Mouse (Mus musculus): Measurements from ENCODE around the gene 4833423E24Rik.

Gene 4833423E24Rik

DNA sequence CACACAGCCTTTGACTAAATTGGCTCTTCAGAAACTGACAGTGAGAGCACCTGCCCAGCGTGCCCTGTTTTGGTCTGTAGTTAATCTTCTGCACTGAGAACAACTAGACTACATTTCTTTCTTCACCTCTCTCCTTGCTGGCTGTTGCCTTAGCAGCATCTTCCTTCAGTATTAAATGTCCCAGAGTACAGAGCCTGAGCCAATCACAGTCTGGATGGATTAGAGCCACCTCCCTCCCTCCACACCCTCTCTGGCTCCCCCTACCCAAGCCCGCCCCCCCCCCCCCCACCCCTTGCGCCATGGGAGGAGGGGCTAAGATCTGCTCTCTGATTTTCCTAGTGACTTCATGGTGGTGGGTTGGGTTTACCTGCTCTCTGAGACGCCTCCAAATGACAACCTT, at the start of gene 4833423E24Rik:
Gene 4833423E24Rik (minus strand): TSS at position 146 of the 400 bp plus-strand sequence.
- no peak for DNase-seq

DNA sequence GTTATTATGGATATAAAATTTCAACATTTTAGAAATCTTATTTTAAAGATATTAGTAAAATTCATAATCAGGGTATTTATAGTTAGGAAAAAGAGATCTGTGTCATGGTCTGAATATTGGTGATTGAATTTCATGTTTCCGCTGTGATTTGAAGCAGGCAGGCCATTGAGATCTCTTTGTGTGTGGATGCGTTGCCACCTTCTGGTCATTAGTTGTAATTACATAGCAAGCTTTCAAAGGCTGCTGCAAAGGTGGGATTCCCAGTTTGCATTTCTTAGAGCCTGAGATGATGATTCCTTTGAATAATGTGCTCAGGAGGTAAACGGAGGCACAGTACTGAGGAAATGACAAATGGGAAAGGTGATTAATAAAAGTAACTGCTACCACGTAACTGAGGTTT, 42.4 kb upstream of the 4833423E24Rik start:
- DNase-seq, result no peak

DNA sequence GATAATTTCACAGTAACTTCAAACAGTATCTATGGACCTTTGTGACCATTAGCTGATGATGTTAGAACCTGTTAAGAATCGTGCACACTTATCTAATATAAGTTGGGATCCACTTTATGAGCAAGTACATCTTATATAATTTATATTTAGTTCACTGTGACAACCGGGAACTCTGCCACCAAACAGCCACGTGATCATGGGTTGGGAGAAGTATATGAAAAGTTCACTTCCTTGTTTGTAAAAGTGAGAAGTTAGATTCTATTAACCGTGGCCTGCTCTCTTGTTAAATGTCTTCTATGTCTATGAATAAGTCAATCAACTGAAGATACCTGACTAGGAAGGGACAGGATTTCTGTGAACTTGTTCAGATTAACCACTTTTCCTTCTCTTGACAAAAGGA, 41.4 kb upstream of the 4833423E24Rik start:
- no peak for DNase-seq

DNA sequence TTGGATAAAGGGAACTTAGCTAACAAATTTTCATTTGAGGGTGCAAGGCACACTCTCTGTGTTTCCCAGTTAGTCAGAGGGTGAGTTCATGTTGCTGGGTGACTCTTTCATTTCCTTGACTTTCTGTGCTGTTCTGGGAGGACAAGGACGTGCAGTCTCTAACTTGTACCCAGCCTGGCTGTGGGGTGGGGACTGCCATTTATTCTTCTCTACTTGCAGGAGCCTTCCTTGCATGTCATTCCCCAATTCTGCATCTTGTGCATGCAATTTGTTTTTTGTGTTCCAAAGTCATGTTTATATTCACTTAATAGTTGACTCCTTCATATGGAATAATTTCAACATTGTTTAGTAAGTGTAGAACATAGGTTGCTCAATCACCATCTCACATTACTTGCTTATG, 36.0 kb upstream of the 4833423E24Rik start:
- DNase-seq, result no peak

DNA sequence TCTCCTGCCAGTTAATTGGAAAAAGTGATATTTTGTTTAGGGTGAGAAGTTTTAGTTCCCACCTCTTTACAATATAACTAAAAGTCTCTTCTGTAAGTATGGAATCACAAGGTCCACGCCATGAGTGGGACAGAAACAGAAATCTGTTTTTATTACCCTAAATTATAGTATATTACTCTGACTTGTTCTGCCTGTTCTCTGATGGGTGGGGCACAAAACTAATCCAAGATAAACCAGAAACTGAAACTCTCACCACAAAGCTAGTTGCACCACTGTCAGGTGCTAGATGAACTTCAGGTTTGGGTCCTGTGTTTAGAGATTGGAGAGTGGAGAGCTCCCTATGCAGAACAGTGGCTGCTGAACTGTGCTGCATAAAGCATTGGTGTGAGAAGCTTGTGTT, 15.1 kb upstream of the 4833423E24Rik start:
- no peak for DNase-seq

DNA sequence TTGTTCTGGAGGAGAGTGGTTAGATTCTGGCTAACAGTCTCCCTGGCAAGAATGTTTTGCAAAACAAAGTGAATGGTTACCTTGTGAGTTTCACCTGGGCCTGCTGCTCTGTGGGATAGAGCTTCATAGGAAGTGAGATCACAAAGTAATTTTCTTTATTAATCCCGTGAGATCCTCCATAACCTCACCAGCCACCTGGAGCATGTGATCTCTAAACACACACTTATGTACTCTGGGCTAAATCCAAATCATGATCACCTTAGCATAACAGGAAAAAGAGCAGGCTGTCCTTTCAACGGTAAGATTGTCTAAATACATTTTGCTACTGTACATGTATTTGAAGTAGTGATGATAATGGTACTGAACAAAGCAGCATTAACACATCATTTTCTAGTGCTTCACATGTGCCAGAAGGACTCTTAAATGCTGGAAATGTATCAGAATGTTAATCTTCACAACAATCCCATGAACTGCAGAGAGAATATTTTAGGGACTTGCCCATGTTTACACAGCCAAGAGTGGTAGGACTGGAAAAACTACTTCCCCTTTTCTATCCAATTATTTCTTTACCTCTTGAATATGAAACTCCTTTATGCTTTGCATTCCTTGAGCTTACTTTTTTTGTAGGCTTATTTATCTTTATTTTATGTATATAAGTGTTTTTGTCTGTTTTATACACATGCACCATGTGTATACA, 13.4 kb upstream of the 4833423E24Rik start:
- no peak for DNase-seq

DNA sequence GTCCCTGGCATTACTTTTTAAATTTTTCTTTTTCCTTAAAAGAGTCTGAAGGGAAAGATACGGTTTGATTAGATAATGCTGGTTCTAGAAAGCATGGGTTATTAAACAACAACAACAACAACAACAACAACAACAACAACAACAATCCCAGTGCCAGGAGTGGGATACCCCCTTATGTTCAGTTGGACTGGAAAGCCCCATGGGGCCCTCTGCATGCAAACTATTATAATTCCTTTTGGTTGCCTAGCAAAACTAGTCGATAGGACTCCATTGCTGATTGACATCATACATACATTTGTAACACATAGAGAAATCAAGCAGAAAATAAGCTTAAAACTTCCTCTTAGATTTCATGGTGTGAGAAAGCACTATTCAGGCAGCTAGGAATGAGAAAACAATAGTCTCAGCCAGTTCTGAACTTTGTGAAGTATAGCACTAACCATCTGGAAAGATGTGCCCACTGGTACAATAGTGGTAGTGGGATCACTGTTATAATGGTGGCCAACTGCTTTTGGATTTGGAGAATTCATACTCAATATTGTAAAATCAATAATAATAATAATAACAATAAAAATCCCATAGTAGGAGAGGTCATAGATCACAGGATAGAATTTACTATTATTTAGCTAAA, 4.2 kb upstream of the 4833423E24Rik start:
- DNase-seq, result no peak

DNA sequence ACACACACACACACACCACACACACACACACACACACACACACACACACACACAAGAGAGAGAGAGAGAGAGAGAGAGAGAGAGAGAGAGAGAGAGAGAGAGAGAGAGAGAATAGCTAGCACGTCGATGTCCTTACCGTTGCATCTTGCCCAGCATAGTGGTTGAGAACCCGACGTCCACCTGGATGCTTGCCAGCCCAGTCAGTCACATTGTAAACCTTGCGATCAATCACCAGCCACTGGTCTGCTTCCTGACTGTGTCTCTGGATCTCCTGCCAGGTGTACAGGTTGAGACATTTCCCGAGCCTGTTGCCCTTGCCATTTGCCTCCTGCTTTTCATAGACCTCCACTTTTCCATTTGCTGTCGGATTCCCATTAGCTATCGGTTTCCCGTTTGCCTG, 532 bp downstream of the 4833423E24Rik start:
- DNase-seq, result no peak

DNA sequence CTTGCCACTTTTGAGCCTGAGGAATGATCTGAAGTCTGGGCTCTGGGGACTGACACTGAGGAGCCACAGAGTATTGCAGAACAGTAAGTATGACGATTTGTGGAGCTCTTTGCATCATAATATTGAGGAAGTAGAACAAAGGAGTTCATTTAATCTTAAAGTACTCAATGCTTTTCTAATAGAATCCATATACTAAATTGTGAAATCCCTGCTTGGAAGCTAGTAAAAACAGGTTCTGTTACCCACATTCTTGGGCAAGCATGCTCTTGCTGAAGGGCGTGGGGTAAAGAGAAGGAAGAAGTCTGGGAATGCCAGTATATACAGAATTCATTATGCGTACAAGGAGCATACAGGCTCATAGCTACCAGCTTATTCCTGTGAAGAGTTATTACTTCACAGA, 8.4 kb downstream of the 4833423E24Rik start:
- DNase-seq, result no peak

DNA sequence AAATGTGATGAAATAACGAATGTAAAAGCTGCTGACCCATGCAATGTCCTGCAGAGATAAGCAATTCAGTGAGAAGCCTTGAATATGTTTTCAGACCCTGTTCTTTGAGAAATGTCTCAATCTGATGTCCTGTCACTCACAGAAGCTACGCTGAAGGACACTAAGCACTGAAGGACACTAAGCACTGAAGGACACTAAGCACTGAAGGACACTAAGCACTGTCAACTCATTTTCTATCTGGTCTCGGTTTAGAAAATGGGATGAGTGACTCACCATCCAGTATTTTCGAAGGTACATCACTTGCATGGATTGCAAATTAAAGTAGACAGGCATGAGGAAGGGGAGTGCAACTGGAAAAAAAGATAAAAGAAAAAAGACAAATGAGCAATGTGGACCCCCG, 28.4 kb downstream of the 4833423E24Rik start:
- no peak for DNase-seq

DNA sequence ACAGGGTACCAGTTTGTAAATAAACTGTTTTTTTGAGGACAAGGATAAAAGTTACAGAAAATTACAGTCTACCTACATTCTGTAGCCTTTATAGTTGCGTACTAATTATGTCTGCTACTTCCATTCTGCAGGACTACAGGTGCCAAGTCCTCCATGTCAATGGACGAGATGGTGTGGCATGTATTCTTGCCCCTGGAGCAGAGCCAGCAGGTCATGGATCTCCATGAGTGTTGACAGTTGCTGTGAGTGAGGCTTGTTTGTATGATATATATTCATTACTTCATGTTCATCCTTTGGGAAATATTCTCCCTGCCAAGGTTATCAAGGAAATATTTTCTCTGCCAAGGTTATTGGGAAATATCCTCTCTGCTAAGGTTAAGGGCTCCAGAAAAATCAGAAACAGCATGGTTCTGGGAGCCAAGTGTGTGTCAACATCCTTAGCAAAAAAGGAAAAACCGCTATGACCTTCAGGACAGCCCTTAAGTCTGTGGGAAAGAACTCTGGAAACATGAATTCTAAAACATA, 52.0 kb downstream of the 4833423E24Rik start:
- no peak for DNase-seq

DNA sequence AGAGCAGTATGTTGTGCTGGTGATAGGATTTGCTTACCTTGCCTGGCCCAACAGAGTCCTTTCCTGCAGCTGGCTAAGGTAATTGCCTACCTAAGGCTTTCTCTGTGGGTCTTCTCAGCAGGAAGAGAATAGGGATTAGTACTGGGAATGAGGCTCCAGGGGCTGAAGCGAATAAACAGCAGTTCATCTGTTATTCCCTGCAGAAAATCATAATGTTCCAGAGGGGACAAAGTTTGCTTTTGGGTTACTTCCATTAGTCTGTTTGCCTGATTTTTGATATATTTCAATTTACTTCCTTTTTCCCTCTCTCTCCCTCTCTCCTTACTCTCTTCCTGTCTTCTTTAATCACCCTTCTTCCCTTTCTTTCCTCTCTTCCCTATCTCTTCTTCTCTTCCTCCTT, 75.3 kb downstream of the 4833423E24Rik start, which contains the start of gene Olfr995:
Gene Olfr995 (minus strand): TSS at position 101 of the 400 bp plus-strand sequence.
- DNase-seq, result no peak

DNA sequence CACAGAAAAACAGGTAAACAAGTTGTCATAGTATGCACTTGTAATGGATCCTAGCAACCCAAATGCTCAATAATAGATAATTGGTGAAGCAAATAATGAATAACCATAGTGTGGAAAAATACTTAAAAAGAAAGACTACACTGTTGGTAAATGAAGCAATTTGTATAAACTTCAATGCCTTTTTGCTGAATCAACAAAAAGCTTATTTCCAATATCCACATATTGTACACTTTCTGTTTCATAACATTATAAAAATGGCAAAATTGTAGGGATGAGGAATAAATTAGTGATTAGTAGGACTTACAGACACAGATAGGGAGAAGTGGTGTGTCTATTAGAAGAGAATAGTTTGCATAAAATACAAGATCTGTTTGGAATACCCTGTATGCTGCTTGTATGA, 76.3 kb downstream of the 4833423E24Rik start:
- DNase-seq, result no peak

DNA sequence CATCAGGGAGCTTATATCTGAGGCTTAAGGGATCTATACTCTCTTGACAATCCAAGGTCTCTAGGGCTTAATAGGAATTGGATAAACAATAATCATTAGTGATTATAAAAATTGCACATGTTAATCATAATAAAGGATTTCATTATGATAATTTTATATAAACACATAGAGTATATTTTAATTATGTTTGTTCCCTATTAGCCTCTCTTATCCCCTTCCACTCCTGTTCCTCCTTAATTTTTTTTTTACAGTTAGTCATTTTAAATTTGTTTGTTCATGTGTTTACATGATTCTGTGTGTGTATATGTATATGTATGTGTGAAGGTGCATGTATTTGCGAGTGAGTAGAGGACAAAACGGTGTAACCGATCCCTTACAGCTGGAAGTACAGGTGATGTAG, 82.5 kb downstream of the 4833423E24Rik start, which contains the start of gene Olfr994:
Gene Olfr994 (minus strand): TSS at position 101 of the 400 bp plus-strand sequence.
- no peak for DNase-seq

All from kidney, adult 11 months (tissue).